Mouse (Mus musculus) heart, postnatal 0 days (tissue): ENCODE data around the gene Dnm3.

Experiments
- CTCF ChIP-seq: IDR thresholded peaks from 2 replicates; pipeline ENCODE4 v1.5.1; 2016; ENCODE audit warnings: antibody characterized with exemption, control low read depth, low read depth
- EP300 ChIP-seq: IDR thresholded peaks from 2 replicates; pipeline ENCODE4 v1.6.1; 2016; ENCODE audit warnings: antibody characterized with exemption, low read depth

- TF ChIP-seq EP300 = no peak
- no peak for TF ChIP-seq CTCF
Observed at GRCm38 (mm10) chr1:162254944-162255343, 222.9 kb downstream of the Dnm3 start.
